Mouse (Mus musculus): ENCODE results near the gene Gabpb2. TPM values are rescaled to one million over a fixed set of nuclear protein-coding genes. Genes with fewer than 3 reads are reported as not detected.
A peak's percentile ranks its signal among the peaks of the same experiment; 100 is the strongest.
"Not testable (repeated sequence)": the region's sequence is repeated elsewhere in the genome, so short reads cannot be mapped to it uniquely, and the experiment has no call there.

The Gabpb2 gene
- polyA plus RNA-seq, 1 experiment from 2014 or later, result 8.9 TPM

GRCm38 (mm10) chr3:95213609-95213975 lies 4.1 kb downstream of the Gabpb2 start:
- no peak overlapping the region for H3K4me3 ChIP-seq (replicated peaks)
- no peak for ATAC-seq (ENCODE audit: insufficient number of reproducible peaks, low FRiP score, low TSS enrichment, low read depth)
- no peak overlapping the region for H3K27ac ChIP-seq (replicated peaks)
- H3K4me2 ChIP-seq (replicated peaks), result no peak overlapping the region
- WGBS, result 91% methylated on average over 1 of the region's 1 CpGs
- peaks cover 14% of the 10 kb centered on the region for H3K36me3 ChIP-seq
- H3K9me3 ChIP-seq (replicated peaks), result no peaks in the 10 kb centered on the region
- H3K27me3 ChIP-seq, result no peaks in the 10 kb centered on the region
- peaks cover 12% of the 10 kb centered on the region for H3K4me1 ChIP-seq
- no peak overlapping the region for H3K9ac ChIP-seq

- H3K27me3 ChIP-seq; H3K4me1 ChIP-seq; H3K9ac ChIP-seq; H3K27ac ChIP-seq (replicated peaks); H3K4me3 ChIP-seq (replicated peaks); H3K9me3 ChIP-seq (replicated peaks); ATAC-seq (ENCODE audit: insufficient number of reproducible peaks, low FRiP score, low TSS enrichment, low read depth); H3K4me2 ChIP-seq (replicated peaks): not testable (repeated sequence)
- H3K36me3 ChIP-seq, result peaks cover 18% of the 10 kb centered on the region
- WGBS, result 94% methylated on average over 7 of the region's 10 CpGs
Measured at GRCm38 (mm10) chr3:95212889-95213608, 4.7 kb downstream of the Gabpb2 start.

- Histone ChIP-seq H3K27ac (replicated peaks) (no peak overlapping the region), H3K36me3 (peaks cover 33% of the 10 kb centered on the region), H3K9me3 (replicated peaks) (no peaks in the 10 kb centered on the region), H3K4me2 (replicated peaks) (no peak overlapping the region), H3K9ac (no peak overlapping the region), H3K4me3 (replicated peaks) (no peak overlapping the region), H3K27me3 (no peaks in the 10 kb centered on the region), H3K4me1 (no peaks in the 10 kb centered on the region)
- 61% methylated on average over 2 of the region's 2 CpGs for WGBS
- no peak for ATAC-seq (ENCODE audit: insufficient number of reproducible peaks, low FRiP score, low TSS enrichment, low read depth)
Measured at GRCm38 (mm10) chr3:95210585-95210984, 7.1 kb downstream of the Gabpb2 start.

GRCm38 (mm10) chr3:95208286-95208685 lies 9.4 kb downstream of the Gabpb2 start:
- WGBS, result 76% methylated on average over 4 of the region's 4 CpGs
- no peaks in the 10 kb centered on the region for H3K27me3 ChIP-seq
- H3K4me3 ChIP-seq (replicated peaks), result no peak overlapping the region
- no peaks in the 10 kb centered on the region for H3K9me3 ChIP-seq (replicated peaks)
- no peak overlapping the region for H3K27ac ChIP-seq (replicated peaks)
- no peak for ATAC-seq (ENCODE audit: insufficient number of reproducible peaks, low FRiP score, low TSS enrichment, low read depth)
- no peaks in the 10 kb centered on the region for H3K4me1 ChIP-seq
- peaks cover 37% of the 10 kb centered on the region for H3K36me3 ChIP-seq
- no peak overlapping the region for H3K4me2 ChIP-seq (replicated peaks)
- no peak overlapping the region for H3K9ac ChIP-seq

- H3K27me3 ChIP-seq, result no peaks in the 10 kb centered on the region
- no peak overlapping the region for H3K4me2 ChIP-seq (replicated peaks)
- 0 out of 2 replicates have a peak, but pooled peaks cover 2% of the 10 kb centered on the region for H3K4me1 ChIP-seq
- H3K27ac ChIP-seq (replicated peaks), result no peak overlapping the region
- no peak overlapping the region for H3K9ac ChIP-seq
- ATAC-seq (ENCODE audit: insufficient number of reproducible peaks, low FRiP score, low TSS enrichment, low read depth), result no peak
- WGBS, result 90% methylated on average over 6 of the region's 6 CpGs
- no peak overlapping the region for H3K4me3 ChIP-seq (replicated peaks)
- H3K36me3 ChIP-seq, result peaks cover 71% of the 10 kb centered on the region
- no peaks in the 10 kb centered on the region for H3K9me3 ChIP-seq (replicated peaks)
Measured at GRCm38 (mm10) chr3:95203880-95204279, 13.8 kb downstream of the Gabpb2 start.

GRCm38 (mm10) chr3:95200562-95200961 lies 17.2 kb downstream of the Gabpb2 start:
- Histone ChIP-seq H3K4me1 (0 out of 2 replicates have a peak, but pooled peaks cover 2% of the 10 kb centered on the region), H3K4me3 (replicated peaks) (no peak overlapping the region), H3K27me3 (no peaks in the 10 kb centered on the region), H3K4me2 (replicated peaks) (no peak overlapping the region), H3K36me3 (peaks cover 78% of the 10 kb centered on the region), H3K27ac (replicated peaks) (peak overlapping the region; percentile 65), H3K9me3 (replicated peaks) (no peaks in the 10 kb centered on the region), H3K9ac (no peak overlapping the region)
- ATAC-seq (ENCODE audit: insufficient number of reproducible peaks, low FRiP score, low TSS enrichment, low read depth), result no peak
- WGBS, result 29% methylated on average over 2 of the region's 2 CpGs

GRCm38 (mm10) chr3:95200132-95200531 lies 17.6 kb downstream of the Gabpb2 start:
- Histone ChIP-seq H3K36me3 (peaks cover 75% of the 10 kb centered on the region), H3K4me2 (replicated peaks) (no peak overlapping the region), H3K4me1 (0 out of 2 replicates have a peak, but pooled peaks cover 2% of the 10 kb centered on the region), H3K27ac (replicated peaks) (peak overlapping the region; percentile 65), H3K9me3 (replicated peaks) (no peaks in the 10 kb centered on the region), H3K27me3 (no peaks in the 10 kb centered on the region), H3K9ac (no peak overlapping the region), H3K4me3 (replicated peaks) (no peak overlapping the region)
- 68% methylated on average over 7 of the region's 7 CpGs for WGBS
- ATAC-seq (ENCODE audit: insufficient number of reproducible peaks, low FRiP score, low TSS enrichment, low read depth), result no peak

- WGBS, result 66% methylated on average over 1 of the region's 1 CpGs
- ATAC-seq (ENCODE audit: insufficient number of reproducible peaks, low FRiP score, low TSS enrichment, low read depth), result no peak
- no peak overlapping the region for H3K4me3 ChIP-seq (replicated peaks)
- H3K27me3 ChIP-seq, result no peaks in the 10 kb centered on the region
- peaks cover 77% of the 10 kb centered on the region for H3K36me3 ChIP-seq
- no peaks in the 10 kb centered on the region for H3K9me3 ChIP-seq (replicated peaks)
- no peak overlapping the region for H3K9ac ChIP-seq
- no peak overlapping the region for H3K27ac ChIP-seq (replicated peaks)
- H3K4me1 ChIP-seq, result peaks cover 9% of the 10 kb centered on the region
- H3K4me2 ChIP-seq (replicated peaks), result no peak overlapping the region
Measured at GRCm38 (mm10) chr3:95199101-95199500, 18.6 kb downstream of the Gabpb2 start.

GRCm38 (mm10) chr3:95195772-95196171 lies 21.9 kb downstream of the Gabpb2 start:
- Histone ChIP-seq H3K36me3 (peaks cover 64% of the 10 kb centered on the region), H3K9ac (no peak overlapping the region), H3K27me3 (no peaks in the 10 kb centered on the region), H3K4me2 (replicated peaks) (no peak overlapping the region), H3K4me1 (peaks cover 6% of the 10 kb centered on the region), H3K4me3 (replicated peaks) (no peak overlapping the region), H3K27ac (replicated peaks) (no peak overlapping the region), H3K9me3 (replicated peaks) (no peaks in the 10 kb centered on the region)
- 75% methylated on average over 2 of the region's 2 CpGs for WGBS
- ATAC-seq (ENCODE audit: insufficient number of reproducible peaks, low FRiP score, low TSS enrichment, low read depth), result no peak

GRCm38 (mm10) chr3:95194721-95195135 lies 23.0 kb downstream of the Gabpb2 start:
- H3K27me3 ChIP-seq, result no peaks in the 10 kb centered on the region
- no peak overlapping the region for H3K4me2 ChIP-seq (replicated peaks)
- peak overlapping the region; percentile 13 for H3K27ac ChIP-seq (replicated peaks)
- H3K36me3 ChIP-seq, result peaks cover 66% of the 10 kb centered on the region
- H3K4me3 ChIP-seq (replicated peaks), result no peak overlapping the region
- peak; percentile 80 for ATAC-seq (ENCODE audit: insufficient number of reproducible peaks, low FRiP score, low TSS enrichment, low read depth)
- H3K4me1 ChIP-seq, result peaks cover 6% of the 10 kb centered on the region
- H3K9me3 ChIP-seq (replicated peaks), result no peaks in the 10 kb centered on the region
- WGBS, result 43% methylated on average over 6 of the region's 6 CpGs
- H3K9ac ChIP-seq, result no peak overlapping the region

- ATAC-seq (ENCODE audit: insufficient number of reproducible peaks, low FRiP score, low TSS enrichment, low read depth), result no peak
- Histone ChIP-seq H3K27me3 (no peaks in the 10 kb centered on the region), H3K27ac (replicated peaks) (no peak overlapping the region), H3K4me2 (replicated peaks) (no peak overlapping the region), H3K36me3 (peaks cover 74% of the 10 kb centered on the region), H3K9me3 (replicated peaks) (no peaks in the 10 kb centered on the region), H3K9ac (no peak overlapping the region), H3K4me3 (replicated peaks) (no peak overlapping the region), H3K4me1 (no peaks in the 10 kb centered on the region)
- 89% methylated on average over 6 of the region's 6 CpGs for WGBS
Measured at GRCm38 (mm10) chr3:95186888-95187287, 30.8 kb downstream of the Gabpb2 start.

- Histone ChIP-seq H3K4me2 (replicated peaks) (no peak overlapping the region), H3K27me3 (no peaks in the 10 kb centered on the region), H3K4me1 (no peaks in the 10 kb centered on the region), H3K27ac (replicated peaks) (no peak overlapping the region), H3K4me3 (replicated peaks) (no peak overlapping the region), H3K36me3 (peaks cover 73% of the 10 kb centered on the region), H3K9ac (no peak overlapping the region), H3K9me3 (replicated peaks) (no peaks in the 10 kb centered on the region)
- no peak for ATAC-seq (ENCODE audit: insufficient number of reproducible peaks, low FRiP score, low TSS enrichment, low read depth)
- 90% methylated on average over 2 of the region's 2 CpGs for WGBS
Measured at GRCm38 (mm10) chr3:95186100-95186499, 31.6 kb downstream of the Gabpb2 start.
